10 mouse cellular contexts compared by ENCODE assay signal in the genomic region with DNA sequence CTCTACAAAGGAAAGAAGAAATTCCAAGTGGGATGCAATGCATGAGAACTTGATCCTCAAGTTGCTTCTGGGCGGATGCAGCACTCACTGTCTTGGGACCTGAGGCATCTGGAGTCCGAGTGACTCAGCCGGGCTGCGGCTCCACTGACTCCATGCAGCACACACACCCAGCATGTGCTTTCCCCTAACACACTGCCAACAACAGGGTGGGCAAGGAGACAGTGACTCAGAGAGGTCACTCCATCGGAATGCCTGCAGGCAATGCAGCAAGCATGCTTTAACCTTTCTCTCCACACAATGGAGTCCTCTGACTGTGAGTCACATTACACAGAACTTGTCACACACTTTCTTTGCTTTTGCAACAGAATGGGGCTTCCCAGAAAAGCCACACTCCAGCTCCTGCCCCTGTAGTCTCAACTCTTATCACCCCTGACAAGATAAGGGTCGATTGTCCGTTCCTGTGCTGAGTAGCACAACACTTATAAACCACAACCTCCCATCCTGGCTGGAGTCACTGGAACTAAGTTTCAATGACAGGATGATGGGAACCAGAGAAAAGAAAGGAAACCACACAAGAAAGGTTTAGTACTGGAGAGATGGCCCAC.
A peak's percentile ranks its signal among the peaks of the same experiment; 100 is the strongest.
DNase-seq lines count a peak whose midpoint lies in the region; ATAC-seq lines count a peak whose summit lies in the region.
"Had no signal": no experiment of that assay in that cellular context is flagged by ENCODE, and none has a peak within 500 bp of the region (broad histone marks: within the 10 kb centered on the region; RNA-seq: fewer than 3 reads in every experiment).

No protein-coding gene starts in this region.

- H3K4me3 ChIP-seq in midbrain, embryonic 10.5 days: no peak overlapping the region
- H3K4me3 ChIP-seq in midbrain, embryonic 14.5 days (replicated peaks; ENCODE audit: low read depth, low read length): no peak overlapping the region
- H3K4me3 ChIP-seq in heart, embryonic 10.5 days: no peak overlapping the region
- no peak overlapping the region for H3K4me3 ChIP-seq in stomach, embryonic 15.5 days (replicated peaks)
- H3K4me3 ChIP-seq: embryonic facial prominence, embryonic 12.5 days had no signal

- no peaks in the 10 kb centered on the region for H3K27me3 ChIP-seq in midbrain, embryonic 10.5 days (ENCODE audit: low read depth, poor library complexity, severe bottlenecking)
- no peaks in the 10 kb centered on the region for H3K27me3 ChIP-seq in midbrain, embryonic 14.5 days (ENCODE audit: control insufficient read depth, insufficient read depth, low read length)
- peaks cover 12% of the 10 kb centered on the region; the same call in 1 of the 2 replicates for H3K27me3 ChIP-seq in heart, embryonic 10.5 days (ENCODE audit: insufficient read depth, poor library complexity, severe bottlenecking)
- no peaks in the 10 kb centered on the region for H3K27me3 ChIP-seq in stomach, embryonic 15.5 days (replicated peaks)
- H3K27me3 ChIP-seq: embryonic facial prominence, embryonic 12.5 days had no signal

- peaks cover 39% of the 10 kb centered on the region for H3K4me1 ChIP-seq in midbrain, embryonic 10.5 days
- H3K4me1 ChIP-seq in midbrain, embryonic 14.5 days (ENCODE audit: control insufficient read depth, insufficient read depth, low read length): 0 out of 2 replicates have a peak, but pooled peaks cover 3% of the 10 kb centered on the region
- H3K4me1 ChIP-seq in heart, embryonic 10.5 days: peaks cover 49% of the 10 kb centered on the region
- no peaks in the 10 kb centered on the region; the same call in 1 of the 2 replicates for H3K4me1 ChIP-seq in stomach, embryonic 15.5 days

- no peak for DNase-seq in midbrain, embryonic 10.5 days (ENCODE audit: low spot score)
- no peak for DNase-seq in midbrain, embryonic 14.5 days
- DNase-seq in brain, adult 2 months (ENCODE audit: low read depth, low spot score): peak; percentile 43
- DNase-seq in heart, embryonic 10.5 days (ENCODE audit: low spot score): peak; percentile 83
- no peak for DNase-seq in right cerebral cortex, postnatal 14 days
- DNase-seq in spleen, postnatal 4 days (ENCODE audit: low spot score in 2 of 2): no peak
- DNase-seq: kidney, adult 8-10 months had no signal

- H3K9me3 ChIP-seq in midbrain, embryonic 10.5 days (replicated peaks): no peaks in the 10 kb centered on the region
- H3K9me3 ChIP-seq in midbrain, embryonic 14.5 days (ENCODE audit: control insufficient read depth, low read length): no peaks in the 10 kb centered on the region
- H3K9me3 ChIP-seq in heart, embryonic 10.5 days: no peaks in the 10 kb centered on the region
- H3K9me3 ChIP-seq in stomach, embryonic 15.5 days: no peaks in the 10 kb centered on the region
- H3K9me3 ChIP-seq: embryonic facial prominence, embryonic 12.5 days had no signal

- peak overlapping the region; percentile 80 for H3K27ac ChIP-seq in midbrain, embryonic 10.5 days (replicated peaks)
- H3K27ac ChIP-seq in midbrain, embryonic 14.5 days (replicated peaks; ENCODE audit: low read depth, low read length): no peak overlapping the region; the same call in 1 of the 2 replicates
- H3K27ac ChIP-seq in heart, embryonic 10.5 days: peak overlapping the region; percentile 80
- no peak overlapping the region for H3K27ac ChIP-seq in stomach, embryonic 15.5 days
- H3K27ac ChIP-seq: embryonic facial prominence, embryonic 12.5 days had no signal

- H3K4me2 ChIP-seq in midbrain, embryonic 14.5 days (ENCODE audit: low read length): no peak overlapping the region
- H3K4me2 ChIP-seq in stomach, embryonic 15.5 days: no peak overlapping the region
- H3K4me2 ChIP-seq: embryonic facial prominence, embryonic 12.5 days had no signal

- no peak overlapping the region for H3K9ac ChIP-seq in midbrain, embryonic 14.5 days (replicated peaks; ENCODE audit: low read length)
- no peak overlapping the region for H3K9ac ChIP-seq in stomach, embryonic 15.5 days
- H3K9ac ChIP-seq: embryonic facial prominence, embryonic 12.5 days had no signal

- H3K36me3 ChIP-seq in midbrain, embryonic 10.5 days: peaks cover 55% of the 10 kb centered on the region
- peaks cover 35% of the 10 kb centered on the region for H3K36me3 ChIP-seq in midbrain, embryonic 14.5 days (ENCODE audit: control insufficient read depth, insufficient read depth, low read length)
- peaks cover 46% of the 10 kb centered on the region for H3K36me3 ChIP-seq in heart, embryonic 10.5 days
- H3K36me3 ChIP-seq in stomach, embryonic 15.5 days: peaks cover 18% of the 10 kb centered on the region

- 56% methylated on average over 7 of the region's 7 CpGs for WGBS in midbrain, embryonic 10.5 days
- WGBS in midbrain, embryonic 14.5 days: 41% methylated on average over 7 of the region's 7 CpGs
- 18% methylated on average over 7 of the region's 7 CpGs for WGBS in heart, embryonic 10.5 days
- WGBS in stomach, embryonic 15.5 days: 39% methylated on average over 7 of the region's 7 CpGs

- no peak for ATAC-seq in midbrain, embryonic 14.5 days (ENCODE audit: low FRiP score, low TSS enrichment)
- ATAC-seq in stomach, embryonic 15.5 days (ENCODE audit: insufficient read depth, low FRiP score, low read depth): 0 out of 2 replicates have a peak, but pooled peaks have one; percentile 18
- ATAC-seq: activated CD4-positive, CD25-positive, alpha-beta regulatory T cell, adult 4 months had no signal

Comparison
In these comparisons a context has a peak if more than half of its experiments do, and no peak if none do; other contexts are left out.
1. H3K27ac ChIP-seq: peak in midbrain, embryonic 10.5 days (single experiment) and heart, embryonic 10.5 days (single experiment); none in midbrain, embryonic 14.5 days (single experiment) and stomach, embryonic 15.5 days (single experiment).
2. DNase-seq: peak in brain, adult 2 months (single experiment) and heart, embryonic 10.5 days (single experiment); none in midbrain, embryonic 10.5 days (single experiment), midbrain, embryonic 14.5 days (single experiment), right cerebral cortex, postnatal 14 days (single experiment) and spleen, postnatal 4 days (0 of 2).